Mouse (Mus musculus) ES-E14 (cell line): ENCODE results near the gene Sf3b3.

Source experiments
- CHD2 ChIP-seq: IDR thresholded peaks from 2 replicates; pipeline ENCODE4 v1.6.1; 2014; ENCODE audit warnings: mild to moderate bottlenecking, low read depth, low read length, inconsistent platforms
- MAFK ChIP-seq: IDR thresholded peaks from 2 replicates; pipeline ENCODE4 v1.6.1; 2014; ENCODE audit warnings: mild to moderate bottlenecking, low read depth, low read length, inconsistent platforms; ENCODE audit not compliant: insufficient read depth
- ZC3H11A ChIP-seq: IDR thresholded peaks from 2 replicates; pipeline ENCODE4 v1.6.1; 2012; ENCODE audit warnings: low read depth, mild to moderate bottlenecking, inconsistent platforms, low read length, borderline replicate concordance
- ZNF384 ChIP-seq: IDR thresholded peaks from 2 replicates; pipeline ENCODE4 v1.6.1; 2012; ENCODE audit warnings: low read depth, low read length, inconsistent platforms

DNA sequence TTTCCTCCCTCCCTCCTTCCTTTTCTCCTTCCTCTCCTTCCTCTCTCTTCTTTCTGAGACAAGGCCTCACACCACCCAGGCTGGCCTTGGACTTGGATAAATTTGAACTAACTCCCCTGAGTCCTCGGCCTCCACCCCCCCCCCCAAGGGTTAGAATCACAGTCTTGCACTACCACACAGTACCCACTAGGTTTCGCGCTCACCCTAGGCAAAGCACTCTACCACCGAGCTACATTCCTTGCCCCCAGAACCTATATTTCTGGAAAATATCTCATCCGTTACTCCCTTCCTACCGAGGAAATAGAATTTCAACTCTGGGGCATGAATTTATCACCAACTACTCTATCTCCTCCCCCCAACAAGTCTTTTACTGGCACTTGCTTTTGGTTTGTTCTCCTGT lies 84.6 kb downstream of the Sf3b3 start:
- no peak for TF ChIP-seq ZNF384
- no peak for TF ChIP-seq CHD2
- TF ChIP-seq ZC3H11A: no peak
- no peak for TF ChIP-seq MAFK
